Mouse (Mus musculus): ENCODE measurements around the gene Ccdc33.

DNA sequence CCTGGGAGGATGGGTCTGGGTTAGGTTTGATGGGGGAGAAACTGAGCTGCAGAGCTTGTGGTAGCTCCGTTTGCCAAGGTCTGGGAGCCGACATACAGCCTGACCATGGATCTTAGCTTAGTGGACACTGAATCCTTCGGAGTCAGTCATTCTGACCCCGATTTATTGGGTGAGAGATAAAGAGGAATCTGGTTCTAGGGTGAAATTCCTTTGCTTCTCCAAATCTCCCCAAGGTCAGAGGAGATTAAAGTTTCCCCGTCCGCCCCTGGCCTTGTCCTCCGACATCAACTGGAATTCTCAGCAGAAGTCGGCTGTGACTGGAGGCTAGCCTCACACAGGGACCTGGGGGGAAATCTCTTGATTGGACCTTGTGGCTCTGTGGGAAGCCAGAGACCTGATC lies 107.1 kb downstream of the Ccdc33 start:
- TF ChIP-seq CTCF (IDR thresholded peaks at IDR 0.05; ENCODE audit: low read depth, low read length), result no peak
- TF ChIP-seq POLR2AphosphoS5 (IDR thresholded peaks at IDR 0.05; ENCODE audit: insufficient replicate concordance, low read depth, low read length), result no peak

Measured in G1E (cell line).